Mouse (Mus musculus) small intestine, adult 2 months (tissue): ENCODE measurements around the gene Chst11. TPM values are rescaled to one million over a fixed set of nuclear protein-coding genes. Genes with fewer than 3 reads are reported as not detected.

Source experiments
- H3K27ac ChIP-seq: fragments of 200-500 bp; 2 replicates; pipeline ENCODE4 v1.5.1; 2012; ENCODE audit warnings: low read depth, low read length, control low read depth, inconsistent platforms; ENCODE audit not compliant: insufficient read depth
- H3K27me3 ChIP-seq: fragments of 200-500 bp; 2 replicates; pipeline ENCODE4 v1.6.1; 2012; ENCODE audit warnings: mild to moderate bottlenecking, moderate library complexity, low read length, inconsistent platforms; ENCODE audit not compliant: control insufficient read depth, insufficient read depth
- H3K36me3 ChIP-seq: fragments of 200-500 bp; 2 replicates; pipeline ENCODE4 v1.6.1; 2012; ENCODE audit warnings: mild to moderate bottlenecking, low read length, control low read depth, inconsistent platforms; ENCODE audit not compliant: control insufficient read depth, insufficient read depth
- H3K4me1 ChIP-seq: fragments of 200-500 bp; 2 replicates; pipeline ENCODE4 v1.6.1; 2012; ENCODE audit warnings: low read length, inconsistent platforms, mixed read lengths; ENCODE audit not compliant: control insufficient read depth, insufficient read depth, insufficient read length
- H3K4me3 ChIP-seq: fragments of 200-500 bp; 2 replicates; pipeline ENCODE4 v1.5.1; 2012; ENCODE audit warnings: low read depth, mild to moderate bottlenecking, control low read depth, inconsistent platforms, low read length, moderate library complexity
- CTCF ChIP-seq: fragments of 200-500 bp; IDR thresholded peaks from 2 replicates; pipeline ENCODE4 v1.5.1; 2012; ENCODE audit warnings: low read depth, mild to moderate bottlenecking, control low read depth, inconsistent platforms, low read length, moderate library complexity, mixed read lengths; ENCODE audit not compliant: insufficient replicate concordance, insufficient read length; ENCODE audit errors: extremely low read depth
- POLR2A ChIP-seq: fragments of 200-500 bp; IDR thresholded peaks from 2 replicates; pipeline ENCODE4 v1.6.1; 2012; ENCODE audit warnings: low read depth, mild to moderate bottlenecking, control low read depth, inconsistent platforms, low read length, moderate library complexity
- WGBS: fragments of 180-500 bp; shearing (Covaris S2); methylation state at CpG from one replicate; pipeline ENCODE4 v1.1.7; 2018; 5-methylcytosine and 5-hydroxymethylcytosine counted together
- polyA plus RNA-seq: library from polyadenylated mRNA; depleted of rRNA; stranded (reverse); fragments of >200 nt; gene quantifications from 2 replicates; pipeline ENCODE4 v1.2.3, GENCODE M21; 2012

Chst11 gene
- polyA plus RNA-seq, 1 experiment, result 5.5 TPM

- no peak for TF ChIP-seq CTCF
- no peak for TF ChIP-seq POLR2A
- no peaks in the 10 kb centered on the region for H3K36me3 ChIP-seq
- H3K4me3 ChIP-seq, result no peak overlapping the region
- no peaks in the 10 kb centered on the region for H3K27me3 ChIP-seq
- H3K4me1 ChIP-seq, result no peaks in the 10 kb centered on the region
- no peak overlapping the region for H3K27ac ChIP-seq
- 25% methylated on average over 6 of the region's 6 CpGs for WGBS
Measured at GRCm38 (mm10) chr10:83151362-83151761, 166.1 kb downstream of the Chst11 start.

DNA sequence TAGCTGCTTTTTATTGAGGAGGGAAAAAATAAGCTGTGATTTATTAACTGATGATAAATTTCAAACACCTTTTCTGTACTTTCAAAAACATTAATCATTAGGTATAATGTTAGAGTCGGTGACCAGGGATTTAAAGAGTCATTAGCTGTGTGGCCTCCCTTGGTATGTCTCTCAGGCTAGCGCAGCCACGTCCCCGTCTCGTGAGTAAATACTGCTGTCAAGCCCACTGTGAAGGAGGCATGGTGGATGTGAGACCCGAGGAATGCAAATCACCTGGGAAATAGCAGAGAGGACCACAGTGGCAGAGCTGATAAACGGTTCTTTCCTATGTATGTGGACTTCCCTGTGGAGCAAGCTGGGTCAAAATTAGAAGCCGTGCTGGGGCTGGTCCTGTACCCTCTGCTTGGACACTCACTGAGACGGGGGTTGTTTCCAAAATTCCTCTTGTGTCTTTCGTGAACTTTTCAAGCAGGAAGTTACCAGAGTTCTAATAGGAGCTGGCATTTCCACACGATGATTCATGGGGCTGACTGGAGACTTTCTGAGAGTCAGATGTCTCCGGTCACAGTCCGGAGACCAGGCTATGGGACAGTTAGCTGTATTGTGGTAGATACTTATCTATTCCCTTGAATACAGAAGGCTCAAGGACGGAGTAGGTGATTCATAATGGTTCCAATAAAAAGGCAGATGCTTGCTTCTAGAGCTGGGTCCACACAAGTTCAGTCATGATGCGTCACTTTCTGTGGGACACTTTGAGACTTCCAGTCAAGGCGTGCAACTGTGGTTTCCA lies 166.8 kb downstream of the Chst11 start:
- H3K36me3 ChIP-seq, result no peaks in the 10 kb centered on the region
- no peaks in the 10 kb centered on the region for H3K4me1 ChIP-seq
- no peaks in the 10 kb centered on the region for H3K27me3 ChIP-seq
- H3K27ac ChIP-seq, result no peak overlapping the region
- TF ChIP-seq CTCF (no peak), POLR2A (no peak)
- 35% methylated on average over 16 of the region's 16 CpGs for WGBS
- no peak overlapping the region for H3K4me3 ChIP-seq

DNA sequence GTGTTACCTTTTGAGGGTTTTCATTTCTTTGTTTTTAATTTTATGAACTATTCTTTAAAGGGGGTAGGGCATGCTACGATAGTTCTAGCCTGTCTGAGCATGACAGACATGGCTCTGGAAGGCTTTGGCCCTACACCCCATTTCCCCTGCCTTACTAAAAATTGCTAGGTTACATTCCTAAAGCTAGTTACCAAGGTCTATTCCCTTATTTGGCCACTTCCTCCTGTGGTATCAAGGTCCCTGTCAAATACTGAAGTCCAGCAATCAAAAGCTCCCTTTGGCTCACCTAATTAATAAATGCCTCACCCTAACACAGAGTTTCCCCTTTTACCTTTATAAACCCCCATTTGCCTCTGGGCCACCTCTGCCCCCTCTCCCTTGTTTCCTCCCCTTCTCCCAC lies 167.4 kb downstream of the Chst11 start:
- no peak for TF ChIP-seq CTCF
- TF ChIP-seq POLR2A, result no peak
- no peaks in the 10 kb centered on the region for H3K4me1 ChIP-seq
- WGBS, result 88% methylated on average over 1 of the region's 1 CpGs

GRCm38 (mm10) chr10:83153374-83153773 lies 168.1 kb downstream of the Chst11 start:
- TF ChIP-seq CTCF (no peak), POLR2A (no peak)
- Histone ChIP-seq H3K27me3 (no peaks in the 10 kb centered on the region), H3K4me3 (no peak overlapping the region), H3K36me3 (no peaks in the 10 kb centered on the region), H3K4me1 (no peaks in the 10 kb centered on the region), H3K27ac (no peak overlapping the region)
- 91% methylated on average over 5 of the region's 5 CpGs for WGBS

More for the DNA sequence above, 167.4 kb downstream of the Chst11 start:
- Histone ChIP-seq H3K27me3 (no peaks in the 10 kb centered on the region), H3K27ac (no peak overlapping the region), H3K36me3 (no peaks in the 10 kb centered on the region), H3K4me3 (no peak overlapping the region)

DNA sequence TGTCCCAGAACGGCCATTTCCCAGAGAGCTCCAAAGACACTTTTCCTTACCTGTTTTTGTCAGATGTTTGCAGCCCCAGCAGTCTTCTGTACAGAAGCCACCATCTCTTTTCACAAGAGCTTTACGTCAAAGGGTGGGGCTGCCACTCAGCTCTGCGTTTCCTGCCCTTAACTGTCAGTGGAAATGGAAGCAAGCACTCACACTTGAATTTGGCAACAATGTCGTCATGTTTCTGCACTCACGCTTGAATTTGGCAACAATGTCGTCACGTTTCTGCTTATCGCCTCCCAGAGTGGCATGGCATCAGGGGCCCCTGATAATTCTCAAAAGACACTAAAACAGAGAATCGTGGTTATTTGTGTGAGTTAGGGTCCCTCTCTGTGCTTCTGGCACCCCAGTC lies 168.6 kb downstream of the Chst11 start:
- H3K27me3 ChIP-seq, result no peaks in the 10 kb centered on the region
- TF ChIP-seq POLR2A (no peak), CTCF (no peak)
- no peaks in the 10 kb centered on the region for H3K4me1 ChIP-seq
- WGBS, result 83% methylated on average over 9 of the region's 9 CpGs
- no peak overlapping the region for H3K27ac ChIP-seq
- no peak overlapping the region for H3K4me3 ChIP-seq
- no peaks in the 10 kb centered on the region for H3K36me3 ChIP-seq

GRCm38 (mm10) chr10:83157289-83157688 lies 172.0 kb downstream of the Chst11 start:
- TF ChIP-seq CTCF, result no peak
- TF ChIP-seq POLR2A, result no peak
- 83% methylated on average over 5 of the region's 5 CpGs for WGBS
- Histone ChIP-seq H3K27me3 (no peaks in the 10 kb centered on the region), H3K36me3 (no peaks in the 10 kb centered on the region), H3K27ac (no peak overlapping the region), H3K4me3 (no peak overlapping the region), H3K4me1 (no peaks in the 10 kb centered on the region)

DNA sequence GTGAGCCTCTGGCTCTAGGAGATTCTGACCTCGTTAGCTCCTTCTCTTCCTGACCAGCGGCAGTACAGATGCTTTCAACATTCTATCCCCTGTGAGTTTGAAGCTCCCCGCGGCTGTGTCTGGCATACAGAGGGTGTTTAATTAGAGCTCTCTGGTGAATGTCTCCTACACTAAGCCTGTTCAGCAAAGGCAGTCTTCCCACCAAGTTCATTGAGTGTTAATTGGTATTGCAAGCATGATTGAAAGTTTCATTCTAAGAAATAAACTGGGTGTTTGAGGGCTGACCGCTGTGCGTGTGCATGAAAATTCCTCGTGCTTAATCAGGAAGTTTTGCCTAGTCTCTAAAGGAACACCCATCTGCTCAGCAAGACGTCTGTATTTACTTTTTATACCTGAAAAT lies 173.0 kb downstream of the Chst11 start:
- no peak overlapping the region for H3K4me3 ChIP-seq
- no peak overlapping the region for H3K27ac ChIP-seq
- WGBS, result 80% methylated on average over 8 of the region's 8 CpGs
- no peaks in the 10 kb centered on the region for H3K4me1 ChIP-seq
- no peaks in the 10 kb centered on the region for H3K36me3 ChIP-seq
- H3K27me3 ChIP-seq, result no peaks in the 10 kb centered on the region
- TF ChIP-seq CTCF (no peak), POLR2A (no peak)
